Mouse (Mus musculus): Measurements from ENCODE around the gene Hmgn3.
"Not testable (repeated sequence)": the region's sequence is repeated elsewhere in the genome, so short reads cannot be mapped to it uniquely, and the experiment has no call there.

The Hmgn3 gene

GRCm38 (mm10) chr9:83146446-83147188 is at the start of gene Hmgn3:
TSS of gene Hmgn3 (minus strand) at chr9:83146685.
- peak; percentile 76 for DNase-seq (ENCODE audit: low read depth, low spot score)

GRCm38 (mm10) chr9:83195765-83196164 is 49.3 kb upstream of the Hmgn3 start:
- no peak for DNase-seq (ENCODE audit: low read depth, low spot score)

GRCm38 (mm10) chr9:83195007-83195406 is 48.5 kb upstream of the Hmgn3 start:
- no peak for DNase-seq (ENCODE audit: low read depth, low spot score)

GRCm38 (mm10) chr9:83187752-83188151 is 41.3 kb upstream of the Hmgn3 start:
- DNase-seq (ENCODE audit: low read depth, low spot score) = no peak

DNA sequence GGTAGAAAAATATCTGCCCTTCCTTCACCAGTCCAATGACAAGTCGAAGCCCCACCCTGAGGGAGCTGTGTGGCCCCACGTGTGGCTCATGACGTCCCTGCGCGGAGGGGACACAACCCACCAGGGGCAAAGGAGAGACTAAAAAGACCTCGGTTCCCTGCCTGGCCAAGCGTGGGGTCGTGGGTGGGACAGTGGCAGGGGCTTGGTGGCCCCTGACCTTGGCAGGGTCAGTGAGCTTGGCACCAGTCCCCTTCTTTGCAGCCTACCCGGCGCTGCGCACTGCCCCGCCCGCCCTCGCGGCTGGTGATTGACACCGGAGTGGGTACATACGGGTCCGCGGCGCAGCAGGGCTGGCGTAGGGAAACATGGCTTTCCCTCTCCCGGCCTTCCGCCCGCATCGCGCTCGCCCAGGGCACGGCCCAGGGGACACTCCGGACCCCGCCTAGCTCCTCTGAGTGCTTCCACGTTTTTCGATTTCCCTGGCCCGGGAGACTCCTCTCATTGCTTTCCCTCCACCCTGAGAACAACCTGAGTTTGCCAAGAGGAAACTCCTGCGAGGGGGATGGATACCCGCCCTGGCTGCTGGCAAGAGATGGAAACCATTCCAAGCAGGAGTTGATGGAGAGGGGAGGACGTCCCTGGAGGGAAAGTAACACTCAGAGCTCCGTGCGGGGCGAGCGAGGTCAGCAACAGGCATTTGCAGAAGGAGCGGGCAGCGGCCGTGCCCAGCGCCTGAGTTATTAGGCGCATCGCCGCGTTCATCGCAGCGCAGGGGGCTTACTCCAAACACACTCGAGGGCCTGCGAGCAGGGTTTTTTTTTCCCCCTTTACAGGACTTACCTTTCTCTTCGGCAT is 667 bp downstream of the Hmgn3 start:
- peak; percentile 37 for DNase-seq (ENCODE audit: low read depth, low spot score)

DNA sequence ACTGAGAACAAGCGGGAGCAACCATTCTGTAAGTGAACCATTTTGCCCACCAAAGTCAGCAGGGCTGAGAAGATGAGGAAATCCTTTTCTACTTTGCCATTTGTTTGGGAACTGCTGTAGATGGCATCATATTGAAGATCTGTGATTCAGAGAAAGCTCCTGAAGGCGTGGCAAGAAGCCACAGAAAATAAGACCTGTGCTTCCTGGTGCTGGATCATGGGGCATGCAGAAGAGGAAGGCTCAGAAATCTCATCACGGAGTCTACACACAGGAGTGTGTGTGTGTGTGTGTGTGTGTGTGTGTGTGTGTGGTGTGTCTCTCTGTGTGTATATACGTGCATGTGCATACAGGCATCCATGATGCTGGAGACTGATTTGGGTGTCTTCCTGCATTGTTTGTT is 16.7 kb downstream of the Hmgn3 start:
- DNase-seq (ENCODE audit: low read depth, low spot score) = no peak

- no peak for DNase-seq (ENCODE audit: low read depth, low spot score)
These were observed 18.6 kb downstream of the Hmgn3 start for GRCm38 (mm10) chr9:83127840-83128239.

DNA sequence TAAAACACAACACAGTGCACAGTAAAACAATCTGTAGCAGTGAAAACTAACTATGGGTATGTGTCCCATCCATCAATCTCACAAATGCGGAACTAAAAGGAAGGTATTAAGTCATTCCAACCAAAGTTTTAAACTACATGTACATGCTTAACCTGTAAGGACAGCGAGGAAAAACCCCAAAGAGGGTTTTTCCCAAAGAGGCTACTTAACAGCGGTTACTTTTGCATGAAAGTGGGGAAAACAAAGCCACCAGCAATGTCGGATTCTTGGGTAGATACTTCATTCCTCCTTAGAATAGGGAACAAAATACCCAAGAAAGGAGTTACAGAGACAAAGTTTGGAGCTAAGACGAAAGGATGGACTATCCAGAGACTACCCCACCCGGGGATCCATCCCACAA is 20.0 kb downstream of the Hmgn3 start:
- DNase-seq (ENCODE audit: low read depth, low spot score) = not testable (repeated sequence)

DNA sequence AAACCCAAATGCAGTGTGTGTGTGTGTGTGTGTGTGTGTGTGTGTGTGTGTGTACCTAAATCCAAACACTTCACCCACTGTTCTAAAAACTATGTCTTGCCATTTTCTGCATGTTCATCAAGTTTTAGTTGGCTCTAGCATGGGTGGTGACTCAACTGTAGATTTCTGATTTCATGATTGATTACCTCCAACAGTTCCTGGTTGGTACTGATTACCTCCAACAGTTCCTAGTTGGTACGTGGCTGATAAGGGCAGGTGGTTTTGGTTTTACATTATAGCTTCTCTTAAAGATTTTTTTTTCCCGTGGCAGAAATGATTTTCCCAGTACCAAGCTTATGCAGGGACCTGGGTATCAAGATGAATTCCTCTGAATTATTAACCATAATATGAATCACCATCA is 27.3 kb downstream of the Hmgn3 start:
- DNase-seq (ENCODE audit: low read depth, low spot score) = no peak

GRCm38 (mm10) chr9:83117486-83117885 is 29.0 kb downstream of the Hmgn3 start:
- no peak for DNase-seq (ENCODE audit: low read depth, low spot score)

DNA sequence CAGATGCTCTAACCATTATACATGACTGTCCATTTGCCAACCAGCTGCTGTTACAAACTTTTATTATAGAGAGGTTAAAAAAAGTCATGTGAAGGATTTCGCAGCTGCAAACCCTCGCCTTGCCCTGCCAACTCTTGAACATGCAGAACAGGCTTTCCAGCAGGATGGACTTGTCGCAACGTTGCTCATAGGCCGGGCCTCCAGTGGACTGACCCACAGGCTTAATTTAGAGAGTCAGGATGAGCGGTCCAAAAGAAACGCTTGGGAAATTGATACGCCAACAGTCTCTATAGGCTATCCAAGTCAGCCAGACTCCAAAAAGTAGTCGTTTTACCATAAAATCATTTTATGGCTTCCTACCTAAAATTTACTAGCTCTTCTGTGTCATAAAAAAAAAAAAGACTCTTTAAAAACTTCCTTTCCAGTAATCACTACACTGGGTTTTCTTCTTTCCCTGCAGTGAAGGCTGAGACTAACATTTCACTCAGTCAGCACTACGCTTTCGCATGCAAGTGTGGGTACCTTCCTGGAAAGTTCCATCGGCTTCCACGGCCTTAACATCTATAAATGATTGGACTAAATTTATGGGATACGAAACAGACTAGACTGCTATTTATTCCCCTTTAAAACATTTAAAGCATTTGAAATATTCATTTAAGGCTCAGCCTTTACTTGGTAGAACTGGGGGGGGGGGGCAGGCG is 29.6 kb downstream of the Hmgn3 start:
- no peak for DNase-seq (ENCODE audit: low read depth, low spot score)

DNA sequence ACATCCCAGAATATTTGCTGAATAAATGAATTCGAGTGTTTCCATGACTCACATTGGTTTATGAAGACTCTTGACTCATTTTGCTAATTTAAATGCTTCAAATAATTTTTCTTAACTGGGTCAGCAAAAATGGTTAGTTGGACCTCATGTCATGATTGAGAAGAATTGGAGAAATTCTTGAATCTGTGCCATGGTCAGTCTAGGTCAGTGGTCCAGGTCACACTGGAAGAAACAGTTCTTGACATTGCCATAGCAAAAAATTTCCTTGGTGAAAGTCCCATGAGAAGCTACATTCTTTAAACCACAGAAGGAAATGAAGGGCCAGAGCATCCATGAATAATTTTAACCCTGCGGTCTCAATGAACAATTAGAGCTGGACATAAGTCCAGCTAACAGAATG is 30.8 kb downstream of the Hmgn3 start:
- DNase-seq (ENCODE audit: low read depth, low spot score) = no peak

GRCm38 (mm10) chr9:83113800-83114217 is 32.7 kb downstream of the Hmgn3 start:
- peak; percentile 11 for DNase-seq (ENCODE audit: low read depth, low spot score)

DNA sequence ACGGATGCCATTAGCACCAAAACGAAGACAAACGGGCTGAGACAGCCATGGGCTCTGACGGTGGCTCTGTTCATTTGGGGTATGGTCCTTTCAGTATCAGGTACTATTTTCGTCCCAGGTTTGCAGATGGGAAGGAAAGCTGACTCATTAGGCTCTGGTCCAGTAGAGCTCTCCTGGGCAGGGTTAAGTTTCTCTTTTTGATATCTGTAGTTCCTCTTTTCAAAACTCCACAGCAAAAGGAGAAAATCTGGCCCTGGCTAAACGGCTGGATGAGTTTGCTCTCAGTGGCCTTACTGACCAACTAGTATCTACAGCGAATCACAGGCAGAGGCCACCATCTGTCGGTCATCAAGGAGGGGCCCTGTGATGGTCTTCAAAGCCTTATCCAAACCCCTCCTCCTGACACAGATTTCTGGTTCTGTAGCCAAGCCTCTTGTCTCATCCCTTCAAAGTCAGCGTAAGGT is 34.1 kb downstream of the Hmgn3 start:
- DNase-seq (ENCODE audit: low read depth, low spot score) = no peak

DNA sequence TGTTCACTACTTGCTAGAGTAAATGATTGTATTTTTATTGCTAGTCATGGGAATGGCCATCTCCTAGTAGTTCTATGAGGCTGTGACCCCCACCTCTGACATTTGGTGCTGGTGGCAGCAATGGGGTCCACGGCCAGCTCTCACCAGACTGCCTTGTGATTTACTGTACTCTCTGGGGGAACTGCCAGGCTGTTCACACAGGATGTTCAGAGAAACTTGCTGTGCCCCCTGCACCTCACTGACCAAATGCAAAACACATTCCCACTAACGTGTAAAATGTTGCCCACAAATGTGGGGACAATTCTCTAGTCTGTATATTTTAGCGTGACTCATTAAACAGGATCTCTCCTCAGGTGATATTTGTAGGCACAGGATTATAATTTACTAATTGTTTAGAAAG is 34.7 kb downstream of the Hmgn3 start:
- no peak for DNase-seq (ENCODE audit: low read depth, low spot score)

DNA sequence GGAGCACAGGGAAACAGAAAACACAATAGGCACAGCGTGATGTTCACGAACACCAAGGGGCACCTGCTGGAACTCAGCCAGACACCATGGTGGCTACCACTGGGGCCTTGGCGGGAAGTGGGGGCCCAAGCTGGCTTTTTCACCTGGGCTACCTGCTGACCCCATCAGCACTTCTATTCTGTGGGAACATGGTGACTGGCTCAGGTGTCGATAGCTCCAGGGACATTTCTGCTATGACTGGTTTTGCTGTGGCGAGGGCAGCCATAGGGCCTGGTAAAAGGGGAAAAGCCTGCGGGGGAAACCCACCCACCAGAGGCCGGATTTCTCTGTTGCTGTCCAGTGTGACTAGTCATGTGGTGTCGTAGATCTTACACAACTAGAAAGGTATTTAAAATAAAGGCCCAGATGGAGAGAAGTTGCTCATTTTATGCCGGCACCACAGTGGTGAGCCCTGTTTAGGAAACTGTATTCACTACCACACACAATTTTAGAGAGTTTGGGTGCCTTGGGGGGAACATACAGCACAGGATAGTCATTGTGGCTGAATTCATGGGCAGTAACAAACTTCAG is 35.3 kb downstream of the Hmgn3 start:
- DNase-seq (ENCODE audit: low read depth, low spot score) = no peak

DNA sequence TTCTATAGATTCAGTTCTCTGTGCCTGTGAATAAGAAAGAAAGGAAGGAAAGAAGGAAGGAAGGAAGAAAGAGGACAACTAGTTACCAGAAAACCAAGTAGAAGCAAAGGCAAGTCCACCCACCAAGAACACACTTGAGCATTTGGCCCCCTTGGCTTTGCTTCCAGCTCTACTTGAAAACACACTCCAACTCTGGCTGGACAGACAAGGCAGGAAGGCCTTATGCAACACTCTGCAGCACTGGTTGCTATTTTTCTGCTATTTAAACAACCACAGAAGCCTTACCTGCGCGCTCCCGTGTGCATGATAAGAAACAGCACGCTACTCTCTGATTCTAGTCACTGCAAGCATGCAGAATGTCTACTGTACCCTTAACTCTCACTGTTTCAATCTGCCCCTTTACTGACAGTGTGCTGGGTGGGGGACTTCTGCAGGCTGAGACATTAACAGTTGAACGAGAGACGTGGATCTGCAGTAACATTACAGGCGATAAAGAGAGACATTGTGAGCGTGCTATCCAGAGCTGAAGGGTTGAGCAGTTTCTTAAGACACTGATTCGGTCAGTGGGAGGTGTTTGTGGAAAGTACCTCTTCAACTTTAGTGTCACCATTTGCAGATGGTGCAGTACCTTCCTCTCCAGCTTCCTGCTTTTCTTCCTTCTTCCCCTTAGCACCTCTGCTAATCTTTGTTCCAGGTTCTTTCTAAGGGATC is 35.9 kb downstream of the Hmgn3 start:
- DNase-seq (ENCODE audit: low read depth, low spot score) = no peak

GRCm38 (mm10) chr9:83109705-83110104 is 36.8 kb downstream of the Hmgn3 start:
- DNase-seq (ENCODE audit: low read depth, low spot score) = no peak

GRCm38 (mm10) chr9:83108821-83109220 is 37.7 kb downstream of the Hmgn3 start:
- no peak for DNase-seq (ENCODE audit: low read depth, low spot score)

DNA sequence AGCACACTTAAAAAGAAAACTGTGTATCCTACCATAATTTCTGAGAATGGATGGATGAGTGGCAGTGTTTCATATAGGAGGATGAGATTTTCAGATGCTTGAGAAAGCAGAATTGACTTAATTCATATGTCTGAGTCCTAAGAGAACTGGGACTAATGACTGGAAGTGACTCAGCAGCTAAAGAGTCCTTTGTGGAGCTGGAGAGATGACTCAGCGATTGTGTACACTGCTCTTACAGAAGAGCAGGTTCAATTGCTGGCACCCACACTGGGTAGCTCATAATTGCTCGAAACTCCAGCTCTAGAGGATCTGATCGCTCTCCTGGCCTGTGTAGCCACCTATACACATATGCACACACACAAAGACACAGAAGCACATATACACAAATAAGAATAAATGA is 42.7 kb downstream of the Hmgn3 start:
- peak; percentile 18 for DNase-seq (ENCODE audit: low read depth, low spot score)

GRCm38 (mm10) chr9:83101691-83102090 is 44.8 kb downstream of the Hmgn3 start:
- peak; percentile 34 for DNase-seq (ENCODE audit: low read depth, low spot score)
